Mouse (Mus musculus): ENCODE results near the gene Gria2. TPM values are rescaled to one million over a fixed set of nuclear protein-coding genes. Genes with fewer than 3 reads are reported as not detected.

Gria2 gene
- 2.7 and 2.9 TPM in 2 replicates for polyA plus RNA-seq (2015; fragmentation: Nextera tagmentation; extraction: Ambion mirVana)

DNA sequence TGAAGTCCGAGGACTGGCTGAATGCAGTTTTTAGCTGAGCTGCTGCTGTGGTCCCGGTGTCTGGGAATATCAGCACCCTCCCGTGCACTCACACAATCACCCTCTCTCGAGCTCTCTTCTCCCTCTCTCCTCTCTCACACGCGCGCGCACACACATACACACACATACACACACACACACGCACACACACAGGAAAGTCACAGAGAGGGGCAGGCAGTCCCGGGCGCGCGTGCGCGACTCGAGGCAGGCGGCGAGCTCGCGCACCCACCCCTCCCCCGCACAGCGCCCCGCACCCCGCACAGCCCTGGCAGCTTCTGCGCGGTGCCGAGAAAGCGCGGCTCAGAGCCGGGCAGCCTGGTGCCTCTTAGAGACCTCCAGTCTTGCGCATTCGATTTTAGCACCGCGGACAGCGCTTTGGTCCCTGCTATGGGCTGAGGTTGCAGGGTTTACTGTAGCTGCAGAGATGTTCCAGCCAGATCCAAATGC, at the start of gene Gria2:
Gene Gria2 (minus strand): TSS at position 240 of the 486 bp plus-strand sequence.
- H3K27me3 ChIP-seq (replicated peaks), result peaks cover 28% of the 10 kb centered on the region
- WGBS, result under 1% methylated on average over 35 of the region's 35 CpGs
- ATAC-seq (ENCODE audit: insufficient read depth, low FRiP score, low read depth), result peak; percentile 78; the same call in 1 of the 2 replicates
- H3K4me2 ChIP-seq, result peak within 1 kb of the TSS; percentile 76
- H3K9me3 ChIP-seq, result no peaks in the 10 kb centered on the region
- no peak within 1 kb of the TSS for H3K9ac ChIP-seq
- peak within 1 kb of the TSS; percentile 38 for H3K4me3 ChIP-seq (replicated peaks)
- H3K27ac ChIP-seq, result no peak within 1 kb of the TSS
- H3K4me1 ChIP-seq, result peaks cover 12% of the 10 kb centered on the region; the same call in 1 of the 2 replicates
- no peaks in the 10 kb centered on the region for H3K36me3 ChIP-seq

DNA sequence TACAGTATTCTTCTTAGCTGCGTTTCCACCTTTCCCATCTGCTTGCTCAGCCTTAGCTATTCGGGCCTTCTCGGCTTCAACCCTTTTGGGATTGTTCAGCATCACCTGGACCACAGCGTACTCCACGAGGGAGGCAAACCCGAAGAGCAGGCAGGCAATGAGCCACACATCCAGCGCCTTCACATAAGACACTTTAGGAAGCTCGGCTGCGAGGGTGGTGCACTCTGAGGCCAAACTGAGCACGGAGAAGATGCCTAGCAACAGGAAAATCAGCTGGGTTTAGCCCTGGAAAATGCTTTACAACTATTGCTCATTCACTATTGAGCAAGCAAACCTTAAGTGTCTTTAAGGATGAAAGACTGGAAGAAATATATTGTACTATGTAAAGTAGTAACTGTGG, 48.3 kb upstream of the Gria2 start:
- H3K27me3 ChIP-seq (replicated peaks), result no peaks in the 10 kb centered on the region
- ATAC-seq (ENCODE audit: insufficient read depth, low FRiP score, low read depth), result no peak
- H3K9me3 ChIP-seq, result no peaks in the 10 kb centered on the region
- WGBS, result 85% methylated on average over 10 of the region's 10 CpGs
- no peak overlapping the region for H3K4me3 ChIP-seq (replicated peaks)
- H3K27ac ChIP-seq, result no peak overlapping the region
- no peaks in the 10 kb centered on the region for H3K36me3 ChIP-seq
- no peak overlapping the region for H3K4me2 ChIP-seq
- H3K9ac ChIP-seq, result no peak overlapping the region
- no peaks in the 10 kb centered on the region for H3K4me1 ChIP-seq

DNA sequence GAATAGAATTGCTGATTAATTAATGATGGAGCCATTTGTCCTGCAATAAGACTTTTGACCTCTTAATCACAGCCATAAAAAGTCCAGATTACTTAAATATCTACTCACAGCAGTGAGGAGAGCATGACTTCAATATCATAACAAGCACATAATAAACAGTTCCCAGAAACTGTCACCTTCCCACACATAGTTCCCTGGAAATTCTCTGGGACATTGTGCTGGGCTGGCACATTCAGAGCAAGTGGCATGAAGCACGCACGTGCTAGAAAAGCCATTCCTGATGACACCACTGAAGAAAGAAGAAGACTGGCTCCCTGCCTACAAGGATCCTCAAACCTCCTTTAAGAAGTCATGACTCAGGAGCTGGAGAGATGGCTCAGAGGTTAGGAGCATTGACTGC, 43.0 kb upstream of the Gria2 start:
- no peak overlapping the region for H3K4me2 ChIP-seq
- H3K9me3 ChIP-seq, result no peaks in the 10 kb centered on the region
- no peaks in the 10 kb centered on the region for H3K27me3 ChIP-seq (replicated peaks)
- no peak overlapping the region for H3K4me3 ChIP-seq (replicated peaks)
- no peak overlapping the region for H3K9ac ChIP-seq
- no peak overlapping the region for H3K27ac ChIP-seq
- H3K36me3 ChIP-seq, result no peaks in the 10 kb centered on the region
- H3K4me1 ChIP-seq, result no peaks in the 10 kb centered on the region
- 76% methylated on average over 2 of the region's 2 CpGs for WGBS
- no peak for ATAC-seq (ENCODE audit: insufficient read depth, low FRiP score, low read depth)

DNA sequence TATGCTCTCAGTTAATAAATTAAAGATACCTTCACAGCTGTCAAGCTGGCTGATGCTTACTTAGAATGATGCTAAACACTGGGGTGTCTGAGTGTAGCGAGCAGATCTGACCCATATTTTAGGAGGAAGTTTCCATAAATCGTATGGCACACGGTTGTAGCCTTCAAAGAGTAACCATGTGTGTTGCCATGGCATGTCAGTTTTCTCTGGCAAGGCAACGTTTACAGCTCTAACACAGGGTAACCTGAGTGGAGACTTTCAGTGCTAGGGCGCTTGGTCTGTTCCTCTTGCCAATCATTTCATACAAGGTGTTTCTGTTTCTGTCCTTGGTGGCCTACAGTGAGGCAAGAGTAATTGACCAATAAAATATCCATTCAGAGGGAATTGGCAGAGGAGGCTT, 37.2 kb upstream of the Gria2 start:
- 70% methylated on average over 5 of the region's 5 CpGs for WGBS
- H3K4me1 ChIP-seq, result no peaks in the 10 kb centered on the region
- no peak overlapping the region for H3K4me3 ChIP-seq (replicated peaks)
- H3K9me3 ChIP-seq, result no peaks in the 10 kb centered on the region
- H3K36me3 ChIP-seq, result no peaks in the 10 kb centered on the region
- no peak overlapping the region for H3K9ac ChIP-seq
- H3K4me2 ChIP-seq, result no peak overlapping the region
- no peak overlapping the region for H3K27ac ChIP-seq
- no peak for ATAC-seq (ENCODE audit: insufficient read depth, low FRiP score, low read depth)
- no peaks in the 10 kb centered on the region for H3K27me3 ChIP-seq (replicated peaks)

DNA sequence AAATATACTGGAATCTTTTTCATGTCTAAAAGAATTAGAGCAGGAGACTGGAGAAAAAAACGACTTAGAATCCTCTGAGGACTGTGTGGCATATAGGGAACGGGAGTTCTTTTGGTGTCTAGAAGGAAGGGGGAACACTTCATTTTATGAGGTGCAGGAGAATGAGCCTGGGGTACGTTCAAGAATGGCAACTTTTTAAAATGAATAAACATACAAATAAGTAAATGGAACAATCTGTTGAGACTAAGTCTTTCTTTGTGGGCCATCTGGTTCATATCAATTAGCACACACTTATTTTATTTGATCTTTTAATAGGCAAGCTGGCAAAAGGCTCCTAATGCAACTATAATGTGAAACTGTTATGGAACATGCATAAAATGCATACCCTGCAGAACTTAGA, 34.9 kb upstream of the Gria2 start:
- no peak overlapping the region for H3K27ac ChIP-seq
- WGBS, result 52% methylated on average over 3 of the region's 3 CpGs
- no peak overlapping the region for H3K9ac ChIP-seq
- ATAC-seq (ENCODE audit: insufficient read depth, low FRiP score, low read depth), result no peak
- no peak overlapping the region for H3K4me3 ChIP-seq (replicated peaks)
- H3K27me3 ChIP-seq (replicated peaks), result no peaks in the 10 kb centered on the region
- H3K9me3 ChIP-seq, result no peaks in the 10 kb centered on the region
- H3K36me3 ChIP-seq, result no peaks in the 10 kb centered on the region
- H3K4me2 ChIP-seq, result no peak overlapping the region
- H3K4me1 ChIP-seq, result no peaks in the 10 kb centered on the region

DNA sequence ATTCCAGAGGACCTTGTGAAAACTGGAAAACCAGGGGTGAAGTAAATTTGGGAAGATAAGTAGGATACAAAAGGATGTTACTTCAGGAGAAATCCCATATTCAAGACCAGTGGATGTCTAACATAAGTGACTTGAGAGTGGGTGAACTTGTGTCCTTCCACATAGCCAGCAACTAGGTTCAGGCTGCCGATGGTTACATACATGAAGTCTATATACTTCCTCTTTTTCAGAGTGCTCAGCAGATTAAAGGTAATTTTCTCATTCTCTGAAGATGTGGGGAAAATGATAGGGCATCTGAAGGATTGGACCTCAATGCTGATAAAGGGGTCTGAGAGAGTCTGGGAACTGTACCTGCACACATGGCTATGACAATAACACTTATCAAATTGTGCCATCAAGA, 21.3 kb upstream of the Gria2 start:
- no peaks in the 10 kb centered on the region for H3K36me3 ChIP-seq
- no peak for ATAC-seq (ENCODE audit: insufficient read depth, low FRiP score, low read depth)
- no peak overlapping the region for H3K4me2 ChIP-seq
- no peaks in the 10 kb centered on the region for H3K27me3 ChIP-seq (replicated peaks)
- no peaks in the 10 kb centered on the region for H3K4me1 ChIP-seq
- H3K27ac ChIP-seq, result no peak overlapping the region
- no peak overlapping the region for H3K4me3 ChIP-seq (replicated peaks)
- H3K9ac ChIP-seq, result no peak overlapping the region
- H3K9me3 ChIP-seq, result no peaks in the 10 kb centered on the region
- 92% methylated on average over 1 of the region's 1 CpGs for WGBS

DNA sequence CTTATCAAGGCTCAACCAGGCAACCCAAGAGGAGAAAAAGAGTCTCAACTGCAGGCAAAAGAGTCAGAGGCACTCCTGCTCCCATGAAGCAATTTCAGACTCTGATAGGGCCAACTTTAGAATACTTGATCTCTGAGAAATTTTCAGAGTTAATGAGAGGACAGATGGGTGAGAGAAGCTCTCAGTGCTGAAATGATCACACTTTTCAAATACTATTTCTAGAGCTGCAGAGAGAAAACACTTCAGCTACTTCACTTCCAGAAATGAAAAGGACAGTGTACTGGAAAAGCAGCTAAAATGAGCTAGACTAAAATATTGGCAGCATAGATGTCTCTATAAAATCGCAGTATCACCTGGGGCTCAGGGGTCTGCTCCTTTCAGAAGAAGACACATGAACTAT, 16.0 kb upstream of the Gria2 start:
- no peaks in the 10 kb centered on the region for H3K9me3 ChIP-seq
- no peaks in the 10 kb centered on the region for H3K36me3 ChIP-seq
- H3K4me2 ChIP-seq, result no peak overlapping the region
- 84% methylated on average over 1 of the region's 1 CpGs for WGBS
- no peak overlapping the region for H3K4me3 ChIP-seq (replicated peaks)
- ATAC-seq (ENCODE audit: insufficient read depth, low FRiP score, low read depth), result no peak
- no peaks in the 10 kb centered on the region for H3K4me1 ChIP-seq
- no peak overlapping the region for H3K27ac ChIP-seq
- no peaks in the 10 kb centered on the region for H3K27me3 ChIP-seq (replicated peaks)
- H3K9ac ChIP-seq, result no peak overlapping the region

DNA sequence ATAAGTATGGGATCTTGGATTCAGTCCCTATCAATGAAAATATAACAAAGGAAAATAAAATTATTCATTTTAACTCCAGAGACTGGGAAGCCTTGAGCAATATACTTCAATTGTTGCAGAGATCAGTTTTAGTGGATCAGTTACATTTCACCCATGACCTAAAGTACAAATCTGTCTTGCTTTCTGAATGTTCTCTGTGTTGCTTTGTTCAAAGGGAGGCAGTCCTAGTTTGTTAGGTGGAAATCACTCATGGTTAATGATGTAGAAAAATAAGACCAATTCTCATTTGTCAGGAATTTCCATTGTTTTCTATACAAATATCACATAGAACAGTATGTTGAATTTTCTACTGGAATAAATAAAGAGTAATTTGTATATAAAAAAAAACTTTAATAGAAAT, 11.1 kb upstream of the Gria2 start:
- H3K36me3 ChIP-seq, result no peaks in the 10 kb centered on the region
- H3K4me1 ChIP-seq, result no peaks in the 10 kb centered on the region
- no peak for ATAC-seq (ENCODE audit: insufficient read depth, low FRiP score, low read depth)
- no peak overlapping the region for H3K9ac ChIP-seq
- no peak overlapping the region for H3K4me3 ChIP-seq (replicated peaks)
- no peaks in the 10 kb centered on the region for H3K9me3 ChIP-seq
- H3K27ac ChIP-seq, result no peak overlapping the region
- H3K4me2 ChIP-seq, result no peak overlapping the region
- no peaks in the 10 kb centered on the region for H3K27me3 ChIP-seq (replicated peaks)

DNA sequence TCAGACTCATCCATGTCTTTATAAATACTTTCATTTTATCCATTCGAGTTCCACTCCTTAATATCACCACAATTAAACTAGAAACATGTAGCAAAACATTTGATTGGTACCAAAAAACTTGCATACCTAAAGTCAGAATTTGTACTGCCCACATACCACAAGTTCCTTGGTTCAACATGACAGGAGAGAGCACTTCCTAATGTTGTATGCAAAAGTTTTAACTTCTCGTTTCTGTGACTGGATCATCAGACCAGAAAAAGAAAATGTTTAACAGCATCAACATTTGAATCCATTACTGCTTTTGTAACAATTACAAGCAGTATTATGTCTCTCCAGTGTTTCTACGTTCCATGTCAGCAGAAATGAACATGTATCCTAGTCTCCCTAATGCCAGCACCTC, 9.6 kb upstream of the Gria2 start:
- no peaks in the 10 kb centered on the region for H3K36me3 ChIP-seq
- H3K9me3 ChIP-seq, result no peaks in the 10 kb centered on the region
- WGBS, result 74% methylated on average over 3 of the region's 3 CpGs
- no peak overlapping the region for H3K4me2 ChIP-seq
- no peak overlapping the region for H3K27ac ChIP-seq
- no peaks in the 10 kb centered on the region for H3K27me3 ChIP-seq (replicated peaks)
- H3K9ac ChIP-seq, result no peak overlapping the region
- H3K4me1 ChIP-seq, result no peaks in the 10 kb centered on the region
- no peak overlapping the region for H3K4me3 ChIP-seq (replicated peaks)
- no peak for ATAC-seq (ENCODE audit: insufficient read depth, low FRiP score, low read depth)

DNA sequence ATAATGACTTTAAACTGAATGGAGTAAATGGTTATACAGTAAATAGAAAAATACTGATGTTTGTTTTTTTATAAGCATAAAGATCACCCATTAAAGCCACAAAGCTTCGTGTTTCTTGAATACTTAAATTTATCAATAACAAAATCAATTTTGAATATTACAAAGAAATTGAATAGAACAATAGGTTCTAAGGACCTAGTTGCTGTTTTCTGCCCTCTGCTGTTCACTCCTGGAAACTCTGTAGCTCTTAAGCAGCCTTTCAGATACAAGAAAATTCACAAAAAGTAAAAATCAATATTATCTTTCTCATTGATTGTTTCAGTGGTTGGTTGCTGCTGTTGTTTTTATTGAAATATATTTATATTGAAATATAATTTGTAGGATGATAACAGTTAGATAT, 2.7 kb upstream of the Gria2 start:
- WGBS, result 8% methylated on average over 1 of the region's 1 CpGs
- H3K9me3 ChIP-seq, result no peaks in the 10 kb centered on the region
- ATAC-seq (ENCODE audit: insufficient read depth, low FRiP score, low read depth), result no peak
- no peak overlapping the region for H3K9ac ChIP-seq
- no peaks in the 10 kb centered on the region for H3K36me3 ChIP-seq
- no peak overlapping the region for H3K27ac ChIP-seq
- H3K27me3 ChIP-seq (replicated peaks), result peaks cover 24% of the 10 kb centered on the region
- H3K4me2 ChIP-seq, result no peak overlapping the region
- H3K4me1 ChIP-seq, result peaks cover 9% of the 10 kb centered on the region; the same call in 1 of the 2 replicates
- no peak overlapping the region for H3K4me3 ChIP-seq (replicated peaks)

DNA sequence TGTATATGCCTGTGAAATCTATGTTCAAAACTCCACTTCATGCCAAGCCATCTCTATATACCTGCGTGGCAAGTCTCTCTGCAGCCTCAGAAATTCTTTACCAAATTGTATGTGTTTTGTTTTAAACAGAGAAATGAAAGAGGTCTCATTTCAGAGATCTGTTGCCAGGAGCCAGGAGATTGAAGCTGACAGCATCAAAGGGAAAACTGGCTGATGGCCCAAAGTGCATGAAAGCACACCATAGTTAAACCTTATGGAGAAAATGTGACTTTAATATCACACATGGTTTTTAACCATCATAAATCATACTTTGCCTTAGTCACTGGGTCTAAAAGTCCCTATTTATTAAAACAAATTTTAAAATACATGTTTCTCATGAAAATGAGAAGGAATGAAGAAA, 1.2 kb upstream of the Gria2 start:
- no peaks in the 10 kb centered on the region for H3K9me3 ChIP-seq
- no peak for ATAC-seq (ENCODE audit: insufficient read depth, low FRiP score, low read depth)
- 70% methylated on average over 1 of the region's 1 CpGs for WGBS
- H3K4me2 ChIP-seq, result no peak overlapping the region
- H3K36me3 ChIP-seq, result no peaks in the 10 kb centered on the region
- H3K4me3 ChIP-seq (replicated peaks), result no peak overlapping the region
- no peak overlapping the region for H3K27ac ChIP-seq
- H3K27me3 ChIP-seq (replicated peaks), result peaks cover 28% of the 10 kb centered on the region
- no peak overlapping the region for H3K9ac ChIP-seq
- H3K4me1 ChIP-seq, result peaks cover 12% of the 10 kb centered on the region; the same call in 1 of the 2 replicates

DNA sequence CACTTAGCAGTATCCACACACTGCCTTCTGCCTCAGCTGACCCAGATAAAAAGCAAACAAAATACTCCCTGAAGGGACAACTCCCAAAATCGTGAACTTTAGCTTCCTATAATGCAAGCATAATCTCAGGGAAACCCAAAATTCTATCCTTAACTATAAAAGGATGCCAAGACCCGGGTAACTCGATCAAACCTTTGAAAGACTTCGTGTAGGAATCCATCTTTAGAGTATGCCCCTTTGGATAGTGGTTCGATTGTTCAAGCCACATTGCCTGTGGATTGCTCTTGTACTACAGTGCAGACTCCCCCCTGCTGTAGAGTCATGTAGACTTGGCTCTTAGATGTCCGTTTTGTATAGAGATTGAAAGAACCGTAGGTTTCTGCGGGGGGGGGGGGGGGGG, 576 bp upstream of the Gria2 start:
- no peak for ATAC-seq (ENCODE audit: insufficient read depth, low FRiP score, low read depth)
- H3K36me3 ChIP-seq, result no peaks in the 10 kb centered on the region
- H3K9ac ChIP-seq, result no peak overlapping the region
- H3K4me2 ChIP-seq, result peak overlapping the region; percentile 76; the same call in 1 of the 2 replicates
- H3K27ac ChIP-seq, result no peak overlapping the region
- no peak overlapping the region for H3K4me3 ChIP-seq (replicated peaks)
- peaks cover 28% of the 10 kb centered on the region for H3K27me3 ChIP-seq (replicated peaks)
- H3K9me3 ChIP-seq, result no peaks in the 10 kb centered on the region
- 59% methylated on average over 8 of the region's 8 CpGs for WGBS
- peaks cover 12% of the 10 kb centered on the region; the same call in 1 of the 2 replicates for H3K4me1 ChIP-seq

DNA sequence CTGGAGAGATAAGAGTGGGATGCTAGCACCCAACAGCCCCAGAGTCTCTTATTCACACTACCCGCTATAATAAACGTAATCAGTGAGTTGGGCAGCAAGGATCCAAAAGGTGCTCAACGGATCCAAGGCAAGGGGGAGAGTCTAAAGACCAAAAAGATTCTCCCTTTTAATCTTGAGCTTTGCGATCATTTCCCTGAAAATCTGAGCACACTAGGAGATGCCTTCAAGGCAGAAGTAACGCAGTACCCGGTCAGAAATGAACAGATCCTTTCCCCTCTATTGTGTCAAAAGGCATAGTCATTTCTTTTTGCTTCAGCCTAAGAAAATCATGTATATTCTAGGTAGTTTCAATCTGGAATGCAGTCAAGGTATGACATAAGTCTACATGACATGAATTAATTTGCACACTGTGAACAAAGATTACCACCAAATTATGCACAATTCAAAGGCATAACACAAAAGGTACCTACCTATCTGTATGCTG, 766 bp downstream of the Gria2 start:
- H3K27ac ChIP-seq, result no peak overlapping the region
- H3K36me3 ChIP-seq, result no peaks in the 10 kb centered on the region
- peaks cover 12% of the 10 kb centered on the region; the same call in 1 of the 2 replicates for H3K4me1 ChIP-seq
- ATAC-seq (ENCODE audit: insufficient read depth, low FRiP score, low read depth), result no peak
- H3K4me2 ChIP-seq, result no peak overlapping the region
- H3K9ac ChIP-seq, result no peak overlapping the region
- H3K27me3 ChIP-seq (replicated peaks), result peaks cover 28% of the 10 kb centered on the region
- no peaks in the 10 kb centered on the region for H3K9me3 ChIP-seq
- 23% methylated on average over 6 of the region's 6 CpGs for WGBS
- peak overlapping the region; percentile 38; the same call in 1 of the 2 replicates for H3K4me3 ChIP-seq (replicated peaks)

All from stomach, embryonic 15.5 days (tissue).